Mouse (Mus musculus): Measurements from ENCODE around the gene Prkce. TPM values are rescaled to one million over a fixed set of nuclear protein-coding genes. Genes with fewer than 3 reads are reported as not detected.

Gene Prkce
- 53.5 and 55.8 TPM in 2 replicates for total RNA-seq (2014; rRNA removed)
- polyA plus RNA-seq (2015; fragmentation: Nextera tagmentation; extraction: Ambion mirVana) = 47.4 and 50.8 TPM in 2 replicates

DNA sequence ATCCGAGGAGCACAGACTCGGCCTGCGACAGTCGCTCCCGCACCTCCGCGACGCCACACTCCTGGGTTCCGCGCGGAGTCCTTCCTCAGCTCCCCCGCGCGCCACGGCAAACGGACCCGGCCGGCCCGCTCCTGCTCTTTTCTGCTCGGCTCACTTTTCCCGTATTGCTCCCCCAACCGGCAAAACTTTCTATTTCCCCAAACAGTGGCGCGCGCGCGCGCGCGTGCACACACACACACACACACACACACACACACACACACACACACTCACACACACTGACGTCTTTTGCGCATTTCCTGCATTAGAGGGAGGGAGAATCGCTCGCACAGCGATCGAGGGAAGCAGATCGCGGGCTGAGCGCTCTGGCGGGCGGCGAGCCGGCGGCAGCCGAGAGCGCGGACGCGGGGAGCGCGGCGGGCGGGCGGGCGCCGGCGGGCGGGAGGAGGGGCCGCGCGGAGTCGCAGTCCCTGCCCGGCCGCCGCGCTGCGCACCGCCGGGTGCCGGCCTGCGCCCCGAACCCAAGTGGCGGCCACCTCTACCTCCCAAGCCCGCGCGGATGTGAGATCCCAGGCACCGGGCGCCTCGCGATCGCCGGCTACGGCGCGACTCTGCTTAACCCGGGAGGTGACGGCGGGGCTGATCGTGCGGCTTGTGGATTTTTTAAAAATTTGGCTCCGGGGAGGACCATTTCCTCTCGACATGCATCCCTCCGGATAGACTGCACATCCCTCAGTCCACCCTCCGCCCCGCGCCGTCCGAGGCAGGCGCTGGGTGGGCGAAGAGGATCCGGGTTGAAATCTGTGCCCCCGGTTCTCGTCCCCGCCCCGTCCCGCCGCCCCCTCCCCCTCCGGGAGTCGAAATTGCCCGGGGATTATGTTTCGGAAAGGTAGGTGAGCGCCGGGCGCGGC lies at the start of gene Prkce:
Gene Prkce (plus strand): TSS at position 466 of the 911 bp plus-strand sequence.
- peak; percentile 94 for DNase-seq (ENCODE audit: low spot score)
- H3K9ac ChIP-seq (replicated peaks; ENCODE audit: low read length) = peak within 1 kb of the TSS; percentile 79
- TF ChIP-seq CTCF (IDR thresholded peaks at IDR 0.05; ENCODE audit: low read depth) = peak; percentile 55; the same call in 1 of the 2 replicates
- no peaks in the 10 kb centered on the region for H3K36me3 ChIP-seq (ENCODE audit: insufficient read depth, low read length)
- peak; percentile 75 for ATAC-seq
- peak within 1 kb of the TSS; percentile 83 for H3K27ac ChIP-seq
- peak within 1 kb of the TSS; percentile 86 for H3K4me2 ChIP-seq (ENCODE audit: low read depth, low read length)
- WGBS = 1% methylated on average over 78 of the region's 115 CpGs
- no peaks in the 10 kb centered on the region for H3K27me3 ChIP-seq (ENCODE audit: insufficient read depth, low read length)
- peak within 1 kb of the TSS; percentile 83 for H3K4me3 ChIP-seq (ENCODE audit: low read length)
- H3K4me1 ChIP-seq (ENCODE audit: insufficient read depth, low read length) = peaks cover 26% of the 10 kb centered on the region
- no peaks in the 10 kb centered on the region for H3K9me3 ChIP-seq (ENCODE audit: low read length)

DNA sequence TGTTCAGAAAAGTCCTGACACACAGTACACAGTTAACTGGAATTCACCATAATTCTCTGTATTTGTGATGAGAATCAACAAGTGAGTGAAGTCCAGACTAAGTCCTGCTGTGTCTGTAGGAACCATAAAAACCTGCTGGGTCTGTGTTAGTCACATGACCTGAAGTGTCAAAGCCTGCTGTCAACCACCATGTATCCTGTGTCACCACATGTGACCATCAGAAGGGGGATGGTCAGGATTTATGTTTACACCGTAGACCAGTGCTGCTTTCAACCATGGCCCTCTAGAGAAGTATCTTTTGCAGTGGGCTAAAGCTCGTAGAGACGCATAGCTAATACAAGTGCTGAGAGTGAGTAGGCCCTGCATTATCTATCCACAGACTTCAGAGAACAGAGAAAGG lies 44.4 kb upstream of the Prkce start:
- Histone ChIP-seq H3K9ac (replicated peaks; ENCODE audit: low read length) (no peak overlapping the region), H3K9me3 (ENCODE audit: low read length) (no peaks in the 10 kb centered on the region), H3K27ac (no peak overlapping the region), H3K4me1 (ENCODE audit: insufficient read depth, low read length) (no peaks in the 10 kb centered on the region), H3K36me3 (ENCODE audit: insufficient read depth, low read length) (no peaks in the 10 kb centered on the region; the same call in none of the 2 replicates), H3K4me3 (ENCODE audit: low read length) (no peak overlapping the region), H3K27me3 (ENCODE audit: insufficient read depth, low read length) (no peaks in the 10 kb centered on the region), H3K4me2 (ENCODE audit: low read depth, low read length) (no peak overlapping the region)
- DNase-seq (ENCODE audit: low spot score) = no peak
- 95% methylated on average over 3 of the region's 3 CpGs for WGBS
- ATAC-seq = no peak
- TF ChIP-seq CTCF (IDR thresholded peaks at IDR 0.05; ENCODE audit: low read depth) = no peak

DNA sequence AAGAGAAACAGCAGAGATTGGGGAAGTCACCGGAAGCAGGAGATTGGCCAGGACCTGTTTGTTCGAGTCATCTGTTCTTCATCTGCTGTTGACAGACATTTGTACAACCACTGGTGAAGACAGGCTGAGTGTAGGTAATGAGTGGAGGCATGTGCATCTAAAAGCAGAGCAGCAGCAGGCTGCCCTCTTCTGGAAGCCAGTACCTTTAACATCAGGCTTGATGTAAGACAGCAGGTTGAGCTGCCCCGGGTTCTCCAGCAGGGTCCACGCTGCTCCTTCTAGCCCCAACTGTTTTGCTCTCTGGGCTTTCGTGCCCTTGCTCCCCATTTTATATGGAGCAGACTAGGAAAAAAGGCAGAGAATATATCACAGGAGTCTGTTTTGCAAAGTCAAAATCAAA lies 41.7 kb upstream of the Prkce start:
- Histone ChIP-seq H3K36me3 (ENCODE audit: insufficient read depth, low read length) (no peaks in the 10 kb centered on the region; the same call in none of the 2 replicates), H3K27me3 (ENCODE audit: insufficient read depth, low read length) (no peaks in the 10 kb centered on the region), H3K27ac (no peak overlapping the region), H3K4me3 (ENCODE audit: low read length) (no peak overlapping the region), H3K4me2 (ENCODE audit: low read depth, low read length) (no peak overlapping the region), H3K9ac (replicated peaks; ENCODE audit: low read length) (no peak overlapping the region), H3K9me3 (ENCODE audit: low read length) (no peaks in the 10 kb centered on the region), H3K4me1 (ENCODE audit: insufficient read depth, low read length) (no peaks in the 10 kb centered on the region)
- TF ChIP-seq CTCF (IDR thresholded peaks at IDR 0.05; ENCODE audit: low read depth) = peak; percentile 43
- ATAC-seq (no peak), DNase-seq (ENCODE audit: low spot score) (peak; percentile 13)
- WGBS = 85% methylated on average over 5 of the region's 5 CpGs

DNA sequence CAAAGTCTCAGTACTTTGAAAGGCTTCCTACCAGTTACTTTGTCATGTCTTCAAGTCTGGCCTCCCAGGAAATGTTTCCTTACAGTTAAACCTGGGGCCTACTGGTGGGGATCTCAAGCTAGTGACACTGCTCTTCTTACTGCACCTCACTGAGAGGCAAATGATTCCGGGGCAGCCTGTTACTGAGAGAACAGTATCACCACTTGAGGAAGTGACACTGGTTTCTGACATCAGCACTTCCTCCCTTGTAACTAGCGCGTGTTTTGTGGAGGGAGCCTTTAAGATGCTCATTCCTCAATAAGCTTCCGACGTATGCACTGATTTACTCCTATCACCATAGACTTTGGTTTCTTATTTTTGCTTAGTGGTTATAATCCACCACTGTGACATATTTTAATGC lies 39.4 kb upstream of the Prkce start:
- no peak overlapping the region for H3K27ac ChIP-seq
- no peaks in the 10 kb centered on the region for H3K9me3 ChIP-seq (ENCODE audit: low read length)
- H3K4me3 ChIP-seq (ENCODE audit: low read length) = no peak overlapping the region
- H3K36me3 ChIP-seq (ENCODE audit: insufficient read depth, low read length) = no peaks in the 10 kb centered on the region; the same call in 1 of the 2 replicates
- WGBS = 96% methylated on average over 5 of the region's 5 CpGs
- DNase-seq (ENCODE audit: low spot score) (no peak), ATAC-seq (no peak)
- no peak overlapping the region for H3K9ac ChIP-seq (replicated peaks; ENCODE audit: low read length)
- TF ChIP-seq CTCF (IDR thresholded peaks at IDR 0.05; ENCODE audit: low read depth) = no peak
- H3K4me2 ChIP-seq (ENCODE audit: low read depth, low read length) = no peak overlapping the region
- H3K27me3 ChIP-seq (ENCODE audit: insufficient read depth, low read length) = no peaks in the 10 kb centered on the region
- no peaks in the 10 kb centered on the region for H3K4me1 ChIP-seq (ENCODE audit: insufficient read depth, low read length)

DNA sequence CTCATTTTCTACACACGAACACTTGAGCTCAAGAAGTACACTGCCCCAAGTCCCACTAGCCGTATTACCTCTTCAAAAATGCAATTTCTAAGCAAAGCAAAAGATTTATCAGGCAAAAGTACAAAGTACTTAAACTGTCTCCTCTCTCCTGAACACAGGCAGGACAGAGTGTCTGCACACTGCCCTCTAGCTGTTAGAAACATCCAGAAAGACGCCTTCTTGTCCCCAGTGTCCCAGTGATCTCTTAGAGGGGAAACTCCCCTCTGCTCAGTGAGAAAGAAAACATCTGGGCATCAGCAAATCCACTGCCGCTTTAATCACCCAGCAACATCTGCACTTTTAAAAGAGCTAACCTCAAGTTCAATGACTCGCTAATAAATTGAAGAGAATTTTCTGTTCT lies 35.1 kb upstream of the Prkce start:
- ATAC-seq (no peak), DNase-seq (ENCODE audit: low spot score) (peak; percentile 14)
- Histone ChIP-seq H3K4me3 (ENCODE audit: low read length) (no peak overlapping the region), H3K9me3 (ENCODE audit: low read length) (no peaks in the 10 kb centered on the region), H3K4me1 (ENCODE audit: insufficient read depth, low read length) (no peaks in the 10 kb centered on the region), H3K9ac (replicated peaks; ENCODE audit: low read length) (no peak overlapping the region), H3K27ac (no peak overlapping the region), H3K4me2 (ENCODE audit: low read depth, low read length) (no peak overlapping the region), H3K36me3 (ENCODE audit: insufficient read depth, low read length) (peaks cover 23% of the 10 kb centered on the region), H3K27me3 (ENCODE audit: insufficient read depth, low read length) (no peaks in the 10 kb centered on the region)
- TF ChIP-seq CTCF (IDR thresholded peaks at IDR 0.05; ENCODE audit: low read depth) = peak; percentile 51
- WGBS = 79% methylated on average over 5 of the region's 5 CpGs

DNA sequence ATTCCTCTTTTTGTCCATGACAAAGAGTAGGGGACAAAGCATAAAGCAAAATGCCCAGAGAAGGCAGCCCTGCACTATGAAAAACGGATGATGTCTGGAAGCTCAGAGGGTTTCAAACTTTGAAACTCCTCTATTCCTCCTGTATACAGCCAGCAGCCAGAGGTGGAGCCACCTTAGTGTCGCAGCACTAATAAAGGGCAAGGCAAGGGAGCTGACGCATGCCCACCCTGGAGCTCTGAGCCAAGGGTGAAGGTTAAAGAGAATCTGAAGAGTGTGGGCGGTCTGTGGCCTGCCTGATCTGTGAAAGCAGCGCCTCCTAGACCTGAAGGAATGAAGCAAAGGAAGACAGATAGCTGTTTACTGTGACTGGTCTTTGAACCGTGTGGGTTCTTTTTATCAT lies 33.1 kb upstream of the Prkce start:
- Histone ChIP-seq H3K4me3 (ENCODE audit: low read length) (no peak overlapping the region), H3K9ac (replicated peaks; ENCODE audit: low read length) (no peak overlapping the region), H3K27ac (no peak overlapping the region), H3K27me3 (ENCODE audit: insufficient read depth, low read length) (no peaks in the 10 kb centered on the region), H3K9me3 (ENCODE audit: low read length) (no peaks in the 10 kb centered on the region), H3K36me3 (ENCODE audit: insufficient read depth, low read length) (peaks cover 40% of the 10 kb centered on the region), H3K4me1 (ENCODE audit: insufficient read depth, low read length) (no peaks in the 10 kb centered on the region), H3K4me2 (ENCODE audit: low read depth, low read length) (no peak overlapping the region)
- TF ChIP-seq CTCF (IDR thresholded peaks at IDR 0.05; ENCODE audit: low read depth) = no peak
- ATAC-seq (no peak), DNase-seq (ENCODE audit: low spot score) (no peak)
- 85% methylated on average over 6 of the region's 6 CpGs for WGBS

GRCm38 (mm10) chr17:86135835-86136234 lies 31.8 kb upstream of the Prkce start:
- Histone ChIP-seq H3K4me2 (ENCODE audit: low read depth, low read length) (no peak overlapping the region), H3K9me3 (ENCODE audit: low read length) (no peaks in the 10 kb centered on the region), H3K27me3 (ENCODE audit: insufficient read depth, low read length) (no peaks in the 10 kb centered on the region), H3K4me3 (ENCODE audit: low read length) (no peak overlapping the region), H3K36me3 (ENCODE audit: insufficient read depth, low read length) (peaks cover 40% of the 10 kb centered on the region), H3K4me1 (ENCODE audit: insufficient read depth, low read length) (no peaks in the 10 kb centered on the region), H3K9ac (replicated peaks; ENCODE audit: low read length) (no peak overlapping the region), H3K27ac (no peak overlapping the region)
- DNase-seq (ENCODE audit: low spot score) (peak; percentile 10), ATAC-seq (no peak)
- TF ChIP-seq CTCF (IDR thresholded peaks at IDR 0.05; ENCODE audit: low read depth) = peak; percentile 31; the same call in 1 of the 2 replicates
- 81% methylated on average over 10 of the region's 10 CpGs for WGBS
